ENCODE assay signal across 8 mouse cellular contexts in genomic region chr13:23308639-23309307, GRCm38 (mm10).
DNase-seq lines count a peak whose midpoint lies in the region; ATAC-seq and TF ChIP-seq lines count a peak whose summit lies in the region.
"Not testable (repeated sequence)": the region's sequence is repeated elsewhere in the genome, so short reads cannot be mapped to it uniquely, and the experiment has no call there.

No protein-coding gene starts in this region.

- H3K27ac ChIP-seq in hindbrain, embryonic 16.5 days (ENCODE audit: low read depth, low read length); lung, embryonic 15.5 days; neural tube, embryonic 11.5 days (ENCODE audit: low read depth, low read length): not testable (repeated sequence)

- 5% methylated on average over 18 of the region's 18 CpGs for WGBS in hindbrain, embryonic 16.5 days
- 7% methylated on average over 18 of the region's 18 CpGs for WGBS in lung, embryonic 15.5 days
- WGBS in neural tube, embryonic 11.5 days = 3% methylated on average over 18 of the region's 18 CpGs

- DNase-seq in G1E (ENCODE audit: low spot score) = not testable (repeated sequence)
- DNase-seq in embryo, embryonic 9.5 days (ENCODE audit: extremely low spot score) = peak; percentile 86
- DNase-seq in forelimb bud, embryonic 11.5 days (ENCODE audit: low read depth, low spot score) = peak; percentile 52
- DNase-seq in left cerebral cortex, postnatal 36 days (ENCODE audit: low spot score in 2 of 2) = peak; percentile 31 to 44
- DNase-seq in neural tube, embryonic 11.5 days (ENCODE audit: low spot score) = peak; percentile 57
- DNase-seq in thymus, postnatal 4 days = peak; percentile 33

- not testable (repeated sequence) for H3K9ac ChIP-seq in hindbrain, embryonic 16.5 days (ENCODE audit: low read depth, low read length); lung, embryonic 15.5 days; neural tube, embryonic 11.5 days (ENCODE audit: low read length)

- peak overlapping the region; percentile 62 for H3K4me2 ChIP-seq in hindbrain, embryonic 16.5 days (ENCODE audit: low read length)
- peak overlapping the region; percentile 72 for H3K4me2 ChIP-seq in lung, embryonic 15.5 days
- H3K4me2 ChIP-seq in neural tube, embryonic 11.5 days (ENCODE audit: low read depth) = peak overlapping the region; percentile 63

- H3K9me3 ChIP-seq in G1E (replicated peaks); hindbrain, embryonic 16.5 days (ENCODE audit: control insufficient read depth, low read length); lung, embryonic 15.5 days; neural tube, embryonic 11.5 days (ENCODE audit: control insufficient read depth, low read length): not testable (repeated sequence)

- intact Hi-C loops in left cerebral cortex, postnatal 36 days (cut with DNase I) = not testable (repeated sequence)

- H3K4me1 ChIP-seq in G1E (ENCODE audit: insufficient read depth, low read depth, low read length) = peaks cover 34% of the 10 kb centered on the region
- H3K4me1 ChIP-seq in hindbrain, embryonic 16.5 days (ENCODE audit: control insufficient read depth, insufficient read depth, low read depth, low read length) = peaks cover 21% of the 10 kb centered on the region
- peaks cover 22% of the 10 kb centered on the region for H3K4me1 ChIP-seq in lung, embryonic 15.5 days
- not testable (repeated sequence) for H3K4me1 ChIP-seq in neural tube, embryonic 11.5 days (ENCODE audit: control insufficient read depth, insufficient read depth, low read length)

- H3K36me3 ChIP-seq in G1E (replicated peaks); hindbrain, embryonic 16.5 days (ENCODE audit: control insufficient read depth, insufficient read depth, low read length); lung, embryonic 15.5 days; neural tube, embryonic 11.5 days (ENCODE audit: control insufficient read depth, insufficient read depth, low read length): not testable (repeated sequence)

- ATAC-seq in G1E (ENCODE audit: extremely low read depth, insufficient number of reproducible peaks, low FRiP score, poor library complexity, severe bottlenecking); lung, embryonic 15.5 days (ENCODE audit: borderline replicate concordance, extremely low read depth, low FRiP score, low TSS enrichment): not testable (repeated sequence)
- ATAC-seq in hindbrain, embryonic 16.5 days = 0 out of 2 replicates have a peak, but pooled peaks have one; percentile 46
- ATAC-seq in neural tube, embryonic 11.5 days (ENCODE audit: insufficient read depth, low FRiP score, low TSS enrichment) = 0 out of 2 replicates have a peak, but pooled peaks have one; percentile 13

- peak overlapping the region; percentile 72 for H3K4me3 ChIP-seq in G1E (ENCODE audit: low read depth, low read length)
- peak overlapping the region; percentile 41 for H3K4me3 ChIP-seq in hindbrain, embryonic 16.5 days (ENCODE audit: low read length)
- peak overlapping the region; percentile 37 for H3K4me3 ChIP-seq in lung, embryonic 15.5 days
- H3K4me3 ChIP-seq in neural tube, embryonic 11.5 days (ENCODE audit: low read depth, low read length) = peak overlapping the region; percentile 31

- H3K27me3 ChIP-seq in G1E (ENCODE audit: insufficient read depth, low read length) = peaks cover 26% of the 10 kb centered on the region
- peaks cover 43% of the 10 kb centered on the region for H3K27me3 ChIP-seq in hindbrain, embryonic 16.5 days (replicated peaks; ENCODE audit: control insufficient read depth, insufficient read depth, low read length)
- H3K27me3 ChIP-seq in lung, embryonic 15.5 days = peaks cover 59% of the 10 kb centered on the region
- peaks cover 20% of the 10 kb centered on the region for H3K27me3 ChIP-seq in neural tube, embryonic 11.5 days (ENCODE audit: control insufficient read depth, insufficient read depth, low read length)

- TF ChIP-seq CTCF in G1E (IDR thresholded peaks at IDR 0.05; ENCODE audit: low read depth, low read length) = not testable (repeated sequence)
